Mouse (Mus musculus) kidney, postnatal 4 days (tissue): ENCODE measurements around the gene Polr2j.
A peak's percentile ranks its signal among the peaks of the same experiment; 100 is the strongest.
"Not testable (repeated sequence)": the region's sequence is repeated elsewhere in the genome, so short reads cannot be mapped to it uniquely, and the experiment has no call there.

ENCODE experiments used
- DNase-seq, 2 experiments: peaks; one replicate each; pipeline ENCODE4 v3.0.0; 2021; ENCODE audit warnings: mixed read lengths in 2 of 2

Gene Polr2j

DNA sequence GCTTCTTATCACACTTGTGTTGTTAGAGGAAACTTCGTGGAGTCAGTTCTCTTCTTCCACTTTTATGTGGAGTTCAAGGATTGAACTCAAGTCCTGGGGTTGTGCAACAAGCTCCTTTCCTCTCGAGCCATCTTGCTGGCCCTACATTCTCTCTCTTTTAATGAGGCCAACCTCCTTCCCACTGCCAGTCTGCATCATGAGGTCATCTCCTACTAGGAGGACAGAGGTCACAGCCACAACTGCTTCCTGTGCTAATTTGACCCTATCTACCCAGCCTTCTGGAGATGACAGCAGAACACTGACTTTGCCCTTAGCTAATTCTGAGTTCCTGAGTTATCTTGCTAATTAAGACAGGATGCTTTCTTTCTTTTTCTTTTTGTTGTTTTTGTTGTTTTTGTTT, 7.9 kb upstream of the Polr2j start:
- no peak for DNase-seq

DNA sequence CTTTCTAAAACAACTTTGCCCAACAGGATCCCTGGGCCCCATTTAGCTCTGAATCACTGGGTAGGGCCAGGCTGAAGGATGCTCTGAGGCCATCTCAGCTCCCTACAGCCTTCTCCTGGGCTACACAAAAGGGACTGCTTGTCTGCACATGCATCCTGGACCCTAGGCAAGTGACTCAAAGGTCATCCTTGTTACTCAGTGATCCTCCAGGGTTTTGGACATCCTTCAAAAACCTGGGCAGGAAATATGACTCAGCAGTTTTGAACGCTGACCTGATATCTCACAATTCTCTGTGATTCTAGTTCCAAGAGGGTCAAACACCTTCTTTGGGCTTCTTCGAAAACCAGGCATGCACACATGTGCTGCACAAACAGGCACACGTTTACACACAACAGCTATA, 7.4 kb upstream of the Polr2j start:
- no peak for DNase-seq

DNA sequence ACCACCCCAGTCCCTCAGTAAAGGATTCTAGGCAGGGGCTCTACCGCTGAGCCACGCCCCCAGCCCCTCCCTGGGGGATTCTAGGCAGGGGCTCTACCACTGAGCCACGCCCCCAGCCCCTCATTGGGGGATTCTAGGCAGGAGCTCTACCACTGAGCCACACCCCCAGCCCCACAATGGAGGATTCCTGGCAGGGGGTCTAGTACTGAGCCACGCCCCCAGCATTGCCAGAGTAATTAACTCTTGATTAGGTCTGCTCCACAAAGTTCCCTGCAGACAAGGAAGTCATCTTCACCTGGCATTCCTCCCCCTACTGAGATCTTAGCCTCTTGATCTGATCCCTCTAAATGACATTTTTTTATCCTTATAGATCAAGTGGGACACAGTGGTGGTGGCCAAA, 2.9 kb upstream of the Polr2j start:
- DNase-seq = not testable (repeated sequence)

DNA sequence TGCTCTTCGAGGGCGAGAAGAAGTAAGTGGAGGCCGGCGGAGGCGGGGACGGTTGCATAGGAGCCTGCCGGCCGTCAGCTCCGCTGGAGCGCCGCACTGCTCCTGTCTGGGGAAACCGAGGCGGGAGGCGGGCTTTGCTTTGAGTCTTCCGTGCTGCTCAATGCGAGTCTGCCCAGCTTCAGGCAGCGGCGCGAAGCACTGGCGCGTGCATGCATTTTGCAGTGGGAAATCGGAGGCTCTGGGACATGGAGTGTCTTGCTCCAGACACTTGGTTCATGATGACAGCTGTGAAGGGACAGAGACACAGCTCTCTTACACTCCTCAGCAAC, 317 bp downstream of the Polr2j start:
- no peak for DNase-seq

DNA sequence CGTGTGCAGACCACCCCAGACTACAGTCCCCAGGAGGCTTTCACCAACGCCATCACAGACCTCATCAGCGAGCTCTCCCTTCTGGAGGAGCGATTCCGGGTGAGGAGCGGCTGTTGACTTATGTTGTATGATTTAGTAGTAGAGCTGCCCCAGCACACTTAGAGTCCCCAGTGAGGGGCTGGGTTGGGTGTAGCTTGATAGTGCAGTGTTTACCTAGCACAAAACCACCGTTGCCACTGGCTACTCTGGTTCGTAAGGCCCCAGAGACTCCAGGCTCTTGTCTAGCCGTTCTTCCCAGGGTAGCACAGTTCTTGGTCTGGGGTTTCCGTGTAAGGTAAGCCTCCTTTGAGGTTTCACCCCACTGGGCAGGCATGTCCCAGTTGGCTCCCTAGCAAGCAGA, 5.7 kb downstream of the Polr2j start:
- DNase-seq = no peak

DNA sequence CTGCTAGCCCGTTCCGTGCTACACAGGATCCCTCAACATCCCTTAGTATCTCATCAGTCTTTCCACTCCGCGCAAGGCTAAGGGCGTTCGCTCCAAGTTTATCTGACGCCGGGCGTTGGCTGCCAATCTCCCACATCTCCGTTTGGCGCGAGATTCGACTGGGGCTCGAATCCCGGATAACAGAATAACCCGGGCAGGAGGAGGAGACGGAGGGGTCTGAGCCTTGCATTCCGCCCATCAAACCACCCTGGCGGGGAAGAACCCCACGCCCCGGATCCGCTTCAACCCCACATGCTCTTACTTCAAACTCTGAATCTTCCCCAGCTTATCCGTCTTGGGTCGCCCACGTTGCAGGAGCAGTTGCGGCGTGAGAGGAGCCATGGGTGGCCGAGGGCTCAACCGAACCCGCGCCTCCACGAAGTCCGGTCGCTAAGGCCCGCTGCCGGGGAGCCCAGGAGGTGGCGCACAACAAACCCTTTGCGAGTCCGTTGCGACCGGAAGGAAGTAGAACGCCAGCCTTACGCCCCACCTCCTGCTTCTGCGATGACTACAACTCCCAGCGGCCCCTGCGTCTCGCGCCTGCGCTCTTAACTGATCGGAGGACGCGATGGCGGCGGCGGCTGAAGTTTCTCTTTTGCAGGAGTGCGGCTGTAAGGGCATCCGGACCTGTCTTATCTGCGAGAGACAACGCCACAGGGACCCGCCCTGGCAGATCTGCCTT, 19.3 kb downstream of the Polr2j start, which contains the start of the genes Lrwd1 and Alkbh4:
Gene Lrwd1, minus strand, starts transcription at position 504 of the 721 bp plus-strand sequence.
Gene Alkbh4, plus strand, starts transcription at position 576 of the 721 bp plus-strand sequence.
- DNase-seq = peak; percentile 97 to 98

DNA sequence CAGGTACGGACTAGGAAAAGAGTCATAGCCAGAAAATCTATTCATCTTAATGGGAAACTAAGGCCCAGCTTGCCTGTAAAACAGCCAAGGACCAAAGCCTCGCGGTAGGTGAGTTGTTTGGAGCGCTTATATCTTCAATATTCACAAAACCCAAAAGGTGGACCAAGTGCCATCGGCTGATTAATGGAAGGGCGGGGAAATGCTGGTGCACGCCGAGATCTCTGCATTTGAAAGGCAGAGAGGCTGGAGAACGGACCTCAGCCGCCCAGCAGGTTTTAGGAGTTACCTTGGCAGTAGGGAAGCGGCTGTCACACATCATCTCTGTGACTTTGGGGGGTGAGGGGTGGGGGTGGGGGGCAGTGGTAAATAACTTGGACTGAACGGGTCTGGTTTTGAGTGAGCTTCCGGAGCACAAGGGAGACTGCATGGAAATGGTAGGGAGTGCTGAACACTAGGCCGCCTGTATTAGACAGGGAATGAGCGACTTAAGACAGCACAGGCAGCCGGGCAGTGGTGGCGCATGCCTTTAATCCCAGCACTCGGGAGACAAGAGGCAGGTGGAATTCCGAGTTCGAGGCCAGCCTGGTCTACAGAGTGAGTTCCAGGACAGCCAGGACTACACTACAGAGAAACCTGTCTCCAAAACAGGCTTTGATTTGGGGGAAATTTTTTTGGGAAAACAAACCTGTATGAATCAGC, 20.0 kb downstream of the Polr2j start:
- peak; percentile 24 to 35 for DNase-seq

DNA sequence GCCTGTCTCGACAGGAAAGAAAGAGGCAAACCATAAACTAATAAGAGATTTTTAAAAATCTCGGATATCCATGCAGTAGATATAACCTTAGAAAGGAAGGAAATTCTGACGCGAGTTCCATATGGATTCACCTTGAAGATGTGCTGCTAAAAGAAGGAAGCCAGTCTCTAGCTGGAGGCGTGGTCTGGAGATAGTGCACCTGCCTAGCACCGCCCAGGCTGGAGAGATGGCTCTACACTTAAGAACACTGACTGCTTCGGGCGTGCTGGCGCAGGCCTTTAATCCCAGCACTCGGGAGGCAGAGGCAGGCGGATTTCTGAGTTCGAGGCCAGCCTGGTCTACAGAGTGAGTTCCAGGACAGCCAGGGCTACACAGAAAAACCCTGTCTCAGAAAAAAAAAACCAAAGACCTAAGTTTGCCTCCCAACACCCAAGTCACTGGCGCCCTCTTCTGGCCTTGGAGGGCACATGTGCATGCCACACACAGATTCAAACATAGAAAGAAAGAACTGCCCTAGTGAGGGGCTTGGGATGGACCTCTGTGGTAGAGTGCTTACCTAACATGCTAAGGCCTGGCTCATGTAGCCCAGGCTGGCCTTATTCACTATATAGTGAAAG, 21.3 kb downstream of the Polr2j start:
- peak; percentile 71 to 79 for DNase-seq

DNA sequence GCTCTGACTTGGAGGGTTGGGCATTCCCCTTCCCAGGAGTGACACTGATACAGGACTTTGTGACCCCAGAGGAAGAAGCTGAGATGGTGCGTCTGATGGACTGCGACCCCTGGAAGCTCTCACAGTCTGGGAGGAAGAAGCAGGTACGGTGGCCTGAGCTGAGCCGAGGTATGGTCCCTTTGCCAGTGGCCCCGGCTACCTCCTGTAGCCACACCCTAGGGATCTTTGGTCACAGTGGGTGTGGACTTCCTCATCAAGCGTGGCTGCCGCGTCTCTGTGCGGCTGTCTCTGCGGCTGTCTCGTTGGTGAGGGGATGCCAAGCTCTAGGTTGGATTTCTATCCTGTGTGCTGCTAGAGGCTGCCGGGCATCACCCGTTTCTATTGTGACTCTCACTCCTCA, 23.0 kb downstream of the Polr2j start:
- DNase-seq = no peak

DNA sequence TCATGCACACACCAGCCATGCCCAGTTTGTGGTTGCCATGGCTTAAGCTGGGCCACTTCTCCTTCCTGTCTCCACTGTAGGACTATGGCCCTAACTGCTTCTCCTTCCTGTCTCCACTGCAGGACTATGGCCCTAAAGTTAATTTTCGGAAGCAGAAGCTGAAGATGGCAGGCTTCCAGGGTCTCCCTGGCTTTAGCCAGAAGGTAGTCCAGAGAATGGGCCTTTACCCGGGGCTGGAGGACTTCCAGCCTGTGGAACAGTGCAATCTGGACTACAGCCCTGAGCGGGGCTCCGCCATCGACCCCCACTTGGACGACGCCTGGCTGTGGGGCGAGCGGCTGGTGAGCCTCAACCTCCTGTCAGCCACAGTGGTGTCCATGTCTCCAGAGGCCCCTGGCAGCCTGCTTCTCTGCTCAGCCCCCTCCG, 23.6 kb downstream of the Polr2j start:
- no peak for DNase-seq

DNA sequence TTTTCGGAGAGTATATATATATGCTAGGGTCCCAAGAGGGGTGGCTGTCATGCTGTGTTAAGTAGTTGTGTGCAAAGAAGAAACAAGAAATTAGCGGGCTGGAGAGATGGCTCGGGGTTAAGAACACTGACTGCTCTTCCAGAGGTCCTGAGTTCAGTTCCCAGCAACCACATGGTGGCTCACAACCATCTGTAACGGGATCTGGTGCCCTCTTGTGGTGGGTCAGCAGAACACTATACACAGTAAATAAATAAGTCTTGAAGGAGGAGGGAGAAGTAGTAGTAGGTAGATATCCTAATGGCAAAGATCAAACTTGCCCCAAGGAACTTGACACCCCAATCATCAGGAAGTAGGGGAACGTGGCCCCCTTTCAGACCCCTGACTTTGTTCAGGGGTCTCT, 26.3 kb downstream of the Polr2j start:
- DNase-seq = no peak

DNA sequence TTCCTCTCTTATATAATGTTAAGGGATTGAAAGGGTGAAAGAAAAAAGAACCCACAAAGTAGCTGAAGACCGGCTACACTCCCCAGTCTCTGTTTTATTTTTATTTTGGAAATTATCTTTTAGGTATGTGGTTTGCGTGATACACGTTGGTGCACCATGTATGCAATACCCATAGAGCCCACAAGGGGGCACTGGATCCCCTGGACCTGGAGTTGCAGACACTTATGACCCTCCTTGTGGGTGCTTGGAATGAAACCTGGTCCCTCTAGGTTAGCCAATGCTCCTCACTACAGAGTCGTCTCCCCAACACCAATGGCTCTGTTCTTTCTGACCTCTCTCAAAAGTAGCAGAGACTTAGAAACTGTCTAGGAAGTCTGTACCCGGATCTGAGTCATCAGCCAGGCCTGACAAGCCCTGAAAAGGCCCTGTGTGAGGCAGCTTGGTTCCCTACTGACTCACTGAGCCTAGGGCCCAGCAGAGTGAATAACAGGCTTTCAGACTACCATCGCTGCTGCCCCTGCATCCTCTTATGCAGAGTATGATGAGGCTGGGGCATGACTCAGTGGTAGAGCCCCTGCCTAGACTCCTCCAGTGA, 26.8 kb downstream of the Polr2j start:
- peak; percentile 27 to 29 for DNase-seq

DNA sequence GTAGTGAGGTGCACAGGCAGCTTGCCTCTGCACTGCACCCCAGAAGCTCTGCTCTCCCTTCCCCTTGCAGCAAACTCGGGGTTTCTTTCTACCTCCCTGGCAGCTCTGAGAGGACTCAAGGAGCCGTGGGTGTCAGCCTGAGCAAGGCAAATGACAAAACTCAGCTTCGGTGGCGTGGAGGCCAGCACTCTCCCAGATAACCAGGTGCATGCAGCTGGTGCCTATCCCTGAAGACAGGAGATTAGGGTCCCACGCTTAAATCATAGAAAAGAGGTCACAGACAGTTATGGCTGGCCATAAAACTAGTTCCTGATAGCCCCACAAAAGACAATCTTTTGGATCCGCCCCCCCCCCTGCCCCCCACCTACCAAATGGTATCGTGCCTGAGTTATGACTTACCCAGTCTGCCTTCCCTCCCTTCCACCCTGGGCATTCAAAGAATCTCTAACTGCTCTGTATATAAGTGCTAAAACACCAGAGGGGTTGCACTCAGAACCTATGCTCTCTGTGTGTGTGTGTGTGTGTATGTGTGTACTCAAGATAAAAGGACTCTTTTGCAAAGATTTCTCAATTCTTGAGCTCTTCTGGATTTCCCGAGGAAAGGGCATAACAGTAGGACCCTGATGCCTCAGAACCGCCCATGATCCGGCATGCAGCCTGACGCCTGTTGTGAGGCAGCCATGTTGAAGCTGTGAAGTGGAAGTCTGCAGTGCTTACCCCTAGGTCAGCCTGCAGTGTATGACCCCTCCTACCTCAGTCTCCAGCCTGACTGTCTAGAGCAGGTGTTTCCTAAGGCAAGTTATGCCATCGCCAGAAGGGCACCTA, 28.4 kb downstream of the Polr2j start:
- DNase-seq = peak; percentile 41 to 65

DNA sequence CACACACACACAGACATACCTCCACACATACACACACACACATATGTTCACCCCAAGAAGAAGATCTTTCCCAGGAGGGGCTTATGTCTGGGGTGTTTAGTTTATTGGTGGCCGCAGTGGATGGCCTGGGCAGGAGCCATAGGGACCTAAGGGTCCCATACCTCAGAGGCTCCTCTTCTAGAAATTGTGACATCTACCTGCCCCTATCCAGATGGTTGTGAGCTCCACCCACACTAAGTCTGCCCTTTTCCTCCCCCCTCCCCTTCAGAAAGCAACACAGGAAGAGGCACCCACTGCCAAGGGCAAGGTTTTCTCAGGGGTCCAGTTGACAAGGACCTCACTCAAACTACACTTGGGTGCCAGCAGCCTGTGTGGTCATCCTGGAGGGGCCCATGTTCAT, 30.5 kb downstream of the Polr2j start:
- no peak for DNase-seq

DNA sequence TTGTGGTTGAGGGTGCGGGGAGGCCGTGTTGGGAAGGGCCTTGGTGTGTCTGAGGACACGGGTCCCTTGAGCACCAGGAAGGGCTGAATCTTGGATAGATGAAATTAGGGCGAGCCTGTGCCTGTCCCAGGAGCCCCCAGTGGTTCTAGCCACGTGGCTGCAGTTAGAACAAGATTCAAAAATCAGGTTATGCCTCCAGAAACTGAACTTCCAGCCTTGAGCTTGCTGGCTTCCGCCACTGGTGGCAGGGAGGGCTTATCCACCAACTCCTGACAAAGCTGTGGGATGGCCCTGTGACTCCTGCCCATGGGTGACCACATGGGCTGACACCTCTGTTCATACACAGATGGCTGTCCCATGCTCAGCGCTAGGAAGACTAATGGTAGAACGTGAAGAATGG, 31.3 kb downstream of the Polr2j start:
- DNase-seq = no peak

DNA sequence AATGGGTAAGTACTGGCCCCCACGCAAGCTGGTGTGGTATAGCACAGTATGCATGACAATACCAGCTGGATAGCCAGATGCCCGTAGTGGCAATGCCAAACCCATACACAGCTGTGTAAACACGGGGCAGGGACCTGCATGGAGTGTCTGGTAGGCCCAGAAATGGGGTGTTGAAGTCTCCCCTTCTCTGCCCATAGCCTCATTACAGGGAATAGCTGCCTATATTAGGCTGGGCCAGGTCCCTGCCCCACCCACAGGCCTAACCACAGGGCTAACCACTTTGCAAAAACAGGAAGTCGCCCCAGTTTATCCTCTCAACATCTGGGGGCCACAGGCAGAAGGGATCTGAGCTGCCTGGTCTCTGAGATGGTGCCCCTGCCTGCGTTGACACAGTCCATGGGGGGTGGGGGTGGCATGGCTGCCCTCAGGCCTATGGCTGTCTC, 32.7 kb downstream of the Polr2j start:
- DNase-seq = not testable (repeated sequence)

DNA sequence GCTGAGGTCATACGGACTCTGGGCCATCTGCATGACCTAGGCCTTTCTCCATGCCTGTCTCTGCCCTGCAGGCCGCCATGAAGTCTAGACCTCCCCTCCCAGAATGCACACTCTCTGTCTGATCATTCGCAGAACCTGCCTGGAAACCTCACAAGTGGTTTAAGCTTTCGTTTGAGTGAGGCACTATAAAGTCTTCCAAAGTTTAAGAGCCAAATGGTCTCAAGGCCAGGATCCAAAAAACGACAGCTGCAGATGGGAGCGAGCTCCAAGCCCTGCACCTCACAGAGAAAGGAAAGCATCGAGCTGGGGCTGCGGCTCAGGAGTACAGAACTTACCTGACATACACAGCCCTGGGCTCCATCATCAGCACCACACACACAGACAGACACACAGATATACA, 35.9 kb downstream of the Polr2j start:
- DNase-seq = no peak

DNA sequence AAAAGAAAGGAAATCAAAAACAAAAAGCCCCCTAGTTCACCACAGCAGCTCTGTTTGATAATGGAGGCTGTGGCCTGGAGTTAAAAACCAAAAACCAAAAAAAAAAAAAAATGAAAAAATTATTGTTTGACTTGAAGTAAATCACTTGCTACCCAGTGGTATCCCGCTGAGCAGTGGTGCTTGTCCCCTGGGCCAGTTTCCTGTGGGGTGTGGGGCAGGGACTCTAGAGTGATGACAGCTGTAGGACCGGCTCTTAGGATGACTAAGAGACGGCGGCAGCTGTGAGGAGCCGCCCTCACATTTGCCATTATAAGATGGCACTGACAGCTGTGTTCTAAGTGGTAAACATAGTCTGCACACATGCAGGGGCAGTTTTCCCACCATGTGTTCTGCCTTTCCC, 39.0 kb downstream of the Polr2j start:
- DNase-seq = peak; percentile 47 to 66

DNA sequence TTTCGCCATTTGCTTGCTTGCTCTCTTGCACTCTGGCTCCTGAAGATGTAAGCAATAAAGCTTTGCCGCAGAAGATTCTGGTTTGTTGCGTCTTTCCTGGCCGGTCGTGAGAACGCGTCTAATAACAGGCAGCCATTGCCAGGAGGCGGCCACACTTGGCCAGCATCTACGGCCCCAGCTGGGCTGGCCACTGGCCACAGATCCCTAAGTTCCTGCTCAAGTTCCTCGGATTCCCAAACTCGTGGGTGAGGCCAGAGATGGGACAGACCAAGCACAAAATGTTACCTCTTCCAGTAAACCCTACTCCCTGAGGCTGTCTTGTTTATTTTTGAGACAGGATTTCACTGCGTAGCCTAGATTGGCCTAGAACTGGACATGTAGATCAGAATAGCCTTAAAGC, 43.7 kb downstream of the Polr2j start:
- DNase-seq = peak; percentile 45 to 63

DNA sequence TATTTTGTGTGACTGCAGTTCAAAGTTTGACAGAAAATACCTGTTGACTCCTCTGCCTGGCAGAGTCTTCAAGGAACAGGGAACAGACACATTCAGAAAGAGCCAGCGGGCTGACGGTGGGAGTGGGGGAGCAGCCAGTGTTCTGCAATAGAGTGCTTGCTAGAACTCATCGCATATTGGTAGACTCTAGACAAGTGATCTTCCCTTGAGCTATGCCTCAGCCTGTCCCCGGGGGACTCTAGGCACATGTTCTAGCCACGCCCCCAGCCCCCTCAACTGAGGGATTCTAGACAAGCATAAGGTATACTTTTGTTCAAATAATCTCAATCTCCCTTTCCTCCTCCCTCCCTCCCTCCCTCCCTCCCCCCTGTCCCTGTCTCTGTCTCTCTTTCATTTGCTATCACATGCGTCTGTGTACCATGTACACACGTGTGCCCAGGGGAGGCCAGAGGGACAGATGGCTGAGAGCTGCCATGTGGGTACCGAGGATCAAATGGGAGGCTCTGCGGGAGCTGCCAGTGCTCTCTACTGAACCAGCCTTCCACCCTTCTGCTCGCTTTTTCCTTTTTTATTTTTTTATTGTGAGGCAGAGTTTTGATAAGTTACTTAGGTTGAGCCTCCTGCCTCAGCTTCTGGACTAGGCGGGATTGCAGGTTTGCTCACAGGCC, 47.5 kb downstream of the Polr2j start:
- no peak for DNase-seq

DNA sequence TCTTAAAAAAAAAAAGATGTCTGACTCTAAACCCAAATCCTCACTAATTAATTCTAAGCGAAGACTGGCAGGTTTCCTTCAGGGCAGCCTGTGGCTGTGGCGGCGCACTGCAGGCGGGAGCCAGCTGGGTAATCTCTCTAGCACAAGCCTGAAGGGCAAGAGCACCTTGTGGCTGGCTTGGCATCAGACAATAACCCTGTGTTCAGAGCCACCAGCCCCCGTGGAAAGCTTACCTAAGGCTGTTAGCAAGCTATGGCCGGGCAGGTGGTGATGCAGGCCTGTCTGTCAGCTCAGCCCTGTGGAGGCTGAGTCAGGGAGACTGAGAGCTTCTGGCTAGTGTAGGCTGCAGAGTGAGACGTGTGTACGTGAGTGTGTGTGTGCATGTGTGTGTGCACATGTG, 48.8 kb downstream of the Polr2j start:
- DNase-seq = no peak

DNA sequence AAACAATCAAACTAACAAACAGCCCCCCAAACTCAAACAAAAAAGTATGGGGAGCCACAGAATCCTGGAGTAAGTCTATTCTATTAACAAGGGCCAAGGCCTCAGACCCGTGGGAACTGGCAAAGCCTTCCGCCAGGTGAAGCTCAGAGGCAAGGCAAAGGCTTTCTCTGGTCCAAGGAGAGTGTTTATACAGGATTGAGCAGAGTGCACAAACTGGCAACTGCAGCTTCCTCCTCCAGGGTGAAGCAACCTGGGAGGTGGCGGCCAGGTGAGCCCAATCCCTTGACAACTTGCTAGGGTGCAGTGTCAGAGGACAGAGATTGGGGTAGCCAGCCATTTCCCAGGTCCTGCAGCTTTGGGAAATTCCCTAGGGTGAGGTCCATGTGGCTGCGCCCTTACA, 50.9 kb downstream of the Polr2j start:
- no peak for DNase-seq
